Mouse (Mus musculus) liver, adult 2 months (tissue): ENCODE measurements around the gene Wapl. TPM values are rescaled to one million over a fixed set of nuclear protein-coding genes. Genes with fewer than 3 reads are reported as not detected.

ENCODE experiments used
- DNase-seq: peaks from one replicate; pipeline ENCODE4 v3.0.0-alpha.2; 2011; ENCODE audit warnings: low read depth, low spot score; ENCODE audit errors: extremely low read depth
- H3K27ac ChIP-seq: fragments of 200-500 bp; replicated peaks from 2 replicates; pipeline ENCODE4 v1.5.1; 2012; ENCODE audit warnings: low read depth, mild to moderate bottlenecking, control low read depth, inconsistent platforms, low read length; ENCODE audit not compliant: insufficient read depth
- H3K27me3 ChIP-seq: fragments of 200-500 bp; 2 replicates; pipeline ENCODE4 v1.6.1; 2012; ENCODE audit warnings: mild to moderate bottlenecking, moderate library complexity, low read length, inconsistent platforms; ENCODE audit not compliant: control insufficient read depth, insufficient read depth
- H3K36me3 ChIP-seq: fragments of 200-500 bp; 2 replicates; pipeline ENCODE4 v1.6.1; 2012; ENCODE audit warnings: low read length, inconsistent platforms; ENCODE audit not compliant: control insufficient read depth, insufficient read depth
- H3K4me1 ChIP-seq: fragments of 200-500 bp; 2 replicates; pipeline ENCODE4 v1.6.1; 2011; ENCODE audit warnings: low read length; ENCODE audit not compliant: control insufficient read depth, insufficient read depth
- H3K4me3 ChIP-seq: fragments of 200-500 bp; 2 replicates; pipeline ENCODE4 v1.5.1; 2011; ENCODE audit warnings: low read depth, mild to moderate bottlenecking, control low read depth, low read length, moderate library complexity; ENCODE audit not compliant: insufficient read depth
- H3K79me2 ChIP-seq: fragments of 200-500 bp; 2 replicates; pipeline ENCODE4 v1.6.1; 2012; ENCODE audit warnings: inconsistent platforms, mild to moderate bottlenecking, low read length, moderate library complexity; ENCODE audit not compliant: control insufficient read depth, insufficient read depth
- H3K9ac ChIP-seq: fragments of 200-500 bp; 2 replicates; pipeline ENCODE4 v1.6.1; 2012; ENCODE audit warnings: low read depth, mild to moderate bottlenecking, control low read depth, inconsistent platforms, low read length
- CTCF ChIP-seq: fragments of 200-500 bp; IDR thresholded peaks from 2 replicates; pipeline ENCODE4 v1.5.1; 2011; ENCODE audit warnings: low read depth, low read length, control low read depth
- POLR2A ChIP-seq: fragments of 200-500 bp; IDR thresholded peaks from 2 replicates; pipeline ENCODE4 v1.6.1; 2011; ENCODE audit warnings: low read length, control low read depth; ENCODE audit not compliant: insufficient read depth; ENCODE audit errors: extremely low read depth
- WGBS: fragments of 180-500 bp; shearing (Covaris S2); methylation state at CpG from one replicate; pipeline ENCODE4 v1.1.7; 2018; 5-methylcytosine and 5-hydroxymethylcytosine counted together
- polyA plus RNA-seq: library from polyadenylated mRNA; depleted of rRNA; stranded (reverse); fragments of >200 nt; gene quantifications from 2 replicates; pipeline ENCODE4 v1.2.3, GENCODE M21; 2012
- total RNA-seq: library from RNA; depleted of rRNA; stranded (reverse); fragments of >200 nt; gene quantifications from 2 replicates; pipeline ENCODE4 v1.2.3, GENCODE M21; 2014

Gene Wapl
- total and polyA plus RNA-seq, 2 experiments: 6.8 to 63.4 TPM

- Histone ChIP-seq H3K9ac (no peak overlapping the region), H3K36me3 (peaks cover 16% of the 10 kb centered on the region), H3K4me1 (0 out of 2 replicates have a peak, but pooled peaks cover 2% of the 10 kb centered on the region), H3K4me3 (no peak overlapping the region), H3K27me3 (no peaks in the 10 kb centered on the region), H3K79me2 (no peaks in the 10 kb centered on the region; the same call in 1 of the 2 replicates), H3K27ac (no peak overlapping the region)
- WGBS: 84% methylated on average over 2 of the region's 2 CpGs
- no peak for DNase-seq
- TF ChIP-seq POLR2A: no peak
- no peak for TF ChIP-seq CTCF
Observed at GRCm38 (mm10) chr14:34710209-34710608, 36.5 kb downstream of the Wapl start.

- Histone ChIP-seq H3K9ac (no peak overlapping the region), H3K27ac (no peak overlapping the region), H3K27me3 (no peaks in the 10 kb centered on the region), H3K79me2 (no peaks in the 10 kb centered on the region; the same call in 1 of the 2 replicates), H3K36me3 (peaks cover 18% of the 10 kb centered on the region), H3K4me1 (0 out of 2 replicates have a peak, but pooled peaks cover 2% of the 10 kb centered on the region), H3K4me3 (no peak overlapping the region)
- 84% methylated on average over 3 of the region's 3 CpGs for WGBS
- DNase-seq: no peak
- TF ChIP-seq CTCF (no peak), POLR2A (no peak)
Observed at GRCm38 (mm10) chr14:34712027-34712426, 38.3 kb downstream of the Wapl start.

GRCm38 (mm10) chr14:34712857-34713256 is 39.1 kb downstream of the Wapl start:
- H3K79me2 ChIP-seq: no peaks in the 10 kb centered on the region; the same call in 1 of the 2 replicates
- H3K9ac ChIP-seq: no peak overlapping the region
- no peak for DNase-seq
- no peak for TF ChIP-seq CTCF
- TF ChIP-seq POLR2A: no peak
- WGBS: 87% methylated on average over 3 of the region's 3 CpGs
- H3K27me3 ChIP-seq: no peaks in the 10 kb centered on the region
- H3K4me1 ChIP-seq: 0 out of 2 replicates have a peak, but pooled peaks cover 2% of the 10 kb centered on the region
- no peak overlapping the region for H3K4me3 ChIP-seq
- no peak overlapping the region for H3K27ac ChIP-seq
- peaks cover 18% of the 10 kb centered on the region for H3K36me3 ChIP-seq

- H3K27ac ChIP-seq: no peak overlapping the region
- TF ChIP-seq POLR2A: no peak
- TF ChIP-seq CTCF: no peak
- 85% methylated on average over 3 of the region's 3 CpGs for WGBS
- H3K27me3 ChIP-seq: no peaks in the 10 kb centered on the region
- peaks cover 2% of the 10 kb centered on the region; the same call in 1 of the 2 replicates for H3K79me2 ChIP-seq
- H3K4me3 ChIP-seq: no peak overlapping the region
- no peak for DNase-seq
- no peak overlapping the region for H3K9ac ChIP-seq
- H3K4me1 ChIP-seq: no peaks in the 10 kb centered on the region
- peaks cover 21% of the 10 kb centered on the region for H3K36me3 ChIP-seq
Observed at GRCm38 (mm10) chr14:34718150-34718549, 44.4 kb downstream of the Wapl start.

GRCm38 (mm10) chr14:34727709-34728108 is 54.0 kb downstream of the Wapl start:
- H3K27ac ChIP-seq: no peak overlapping the region
- H3K4me3 ChIP-seq: no peak overlapping the region
- no peaks in the 10 kb centered on the region for H3K79me2 ChIP-seq
- H3K4me1 ChIP-seq: no peaks in the 10 kb centered on the region
- no peaks in the 10 kb centered on the region for H3K27me3 ChIP-seq
- no peak overlapping the region for H3K9ac ChIP-seq
- peaks cover 42% of the 10 kb centered on the region for H3K36me3 ChIP-seq
- TF ChIP-seq CTCF: no peak
- WGBS: 50% methylated on average over 2 of the region's 2 CpGs
- no peak for DNase-seq

- H3K27me3 ChIP-seq: no peaks in the 10 kb centered on the region
- no peaks in the 10 kb centered on the region; the same call in 1 of the 2 replicates for H3K79me2 ChIP-seq
- DNase-seq: no peak
- H3K36me3 ChIP-seq: peaks cover 42% of the 10 kb centered on the region
- TF ChIP-seq POLR2A: no peak
- no peak for TF ChIP-seq CTCF
- WGBS: 80% methylated on average over 5 of the region's 5 CpGs
- H3K4me1 ChIP-seq: no peaks in the 10 kb centered on the region
- H3K4me3 ChIP-seq: no peak overlapping the region
- no peak overlapping the region for H3K27ac ChIP-seq
- H3K9ac ChIP-seq: no peak overlapping the region
Observed at GRCm38 (mm10) chr14:34735405-34735804, 61.7 kb downstream of the Wapl start.
